Mouse (Mus musculus) adrenal gland, postnatal 10 days (tissue): ENCODE data around the gene Angpt4. TPM values are rescaled to one million over a fixed set of nuclear protein-coding genes. Genes with fewer than 3 reads are reported as not detected.
A peak's percentile ranks its signal among the peaks of the same experiment; 100 is the strongest.

Source experiments
- DNase-seq: peaks from one replicate; pipeline ENCODE4 v3.0.0; 2021; ENCODE audit warnings: mixed read lengths
- long read RNA-seq, 2 experiments: library from polyadenylated mRNA; stranded (forward); transcript quantifications; one replicate each; pipeline ENCODE4 v2.0.0; 2021
- total RNA-seq, 2 experiments: library from RNA; stranded (reverse); gene quantifications; 2 replicates each; pipeline ENCODE4 v1.2.3; 2021

Angpt4 gene
- total RNA-seq = under 1 TPM in 1 of 2 experiments, not detected in 1; 0.51 TPM
- long read RNA-seq, experiment 1, partial matches to known transcripts = 0 of 1 reads
- long read RNA-seq, experiment 1, other reads (novel, unspliced or antisense) = 0 of 1 reads
- long read RNA-seq, experiment 2, partial matches to known transcripts = 1 of 2 reads
- long read RNA-seq, experiment 2, other reads (novel, unspliced or antisense) = 0 of 2 reads

- DNase-seq = no peak
Observed at GRCm38 (mm10) chr2:151910919-151911500, at the start of gene Angpt4. Gene Angpt4 (plus strand): TSS chr2:151911210.

- no peak for DNase-seq
Observed at GRCm38 (mm10) chr2:151862257-151862810, 48.7 kb upstream of the Angpt4 start.

GRCm38 (mm10) chr2:151864941-151865340 is 46.1 kb upstream of the Angpt4 start:
- no peak for DNase-seq

GRCm38 (mm10) chr2:151866487-151866886 is 44.5 kb upstream of the Angpt4 start:
- peak; percentile 78 for DNase-seq

- DNase-seq = no peak
Observed at GRCm38 (mm10) chr2:151868196-151868595, 42.8 kb upstream of the Angpt4 start.

GRCm38 (mm10) chr2:151874551-151874950 is 36.5 kb upstream of the Angpt4 start:
- DNase-seq = peak; percentile 56

- DNase-seq = peak; percentile 68
Observed at GRCm38 (mm10) chr2:151876012-151876485, 35.0 kb upstream of the Angpt4 start.

GRCm38 (mm10) chr2:151878645-151879044 is 32.4 kb upstream of the Angpt4 start:
- no peak for DNase-seq

GRCm38 (mm10) chr2:151879760-151880159 is 31.2 kb upstream of the Angpt4 start:
- DNase-seq = no peak

- DNase-seq = no peak
Observed at GRCm38 (mm10) chr2:151891031-151891430, 20.0 kb upstream of the Angpt4 start.

GRCm38 (mm10) chr2:151893122-151893774 is 17.8 kb upstream of the Angpt4 start:
- no peak for DNase-seq

- no peak for DNase-seq
Observed at GRCm38 (mm10) chr2:151894209-151894980, 16.6 kb upstream of the Angpt4 start.

- no peak for DNase-seq
Observed at GRCm38 (mm10) chr2:151895911-151896310, 15.1 kb upstream of the Angpt4 start.

GRCm38 (mm10) chr2:151898106-151898505 is 12.9 kb upstream of the Angpt4 start:
- DNase-seq = no peak

GRCm38 (mm10) chr2:151900845-151901244 is 10.2 kb upstream of the Angpt4 start:
- no peak for DNase-seq

GRCm38 (mm10) chr2:151903267-151903666 is 7.7 kb upstream of the Angpt4 start:
- no peak for DNase-seq

GRCm38 (mm10) chr2:151903933-151904332 is 7.1 kb upstream of the Angpt4 start:
- no peak for DNase-seq

- DNase-seq = no peak
Observed at GRCm38 (mm10) chr2:151904636-151905035, 6.4 kb upstream of the Angpt4 start.

GRCm38 (mm10) chr2:151907020-151907419 is 4.0 kb upstream of the Angpt4 start:
- no peak for DNase-seq

- DNase-seq = no peak
Observed at GRCm38 (mm10) chr2:151909386-151909785, 1.6 kb upstream of the Angpt4 start.

GRCm38 (mm10) chr2:151910498-151910897 is 512 bp upstream of the Angpt4 start:
- peak; percentile 50 for DNase-seq

GRCm38 (mm10) chr2:151911751-151912150 is 741 bp downstream of the Angpt4 start:
- no peak for DNase-seq
